Mouse (Mus musculus): ENCODE data around the gene Btbd7.
A peak's percentile ranks its signal among the peaks of the same experiment; 100 is the strongest.

DNA sequence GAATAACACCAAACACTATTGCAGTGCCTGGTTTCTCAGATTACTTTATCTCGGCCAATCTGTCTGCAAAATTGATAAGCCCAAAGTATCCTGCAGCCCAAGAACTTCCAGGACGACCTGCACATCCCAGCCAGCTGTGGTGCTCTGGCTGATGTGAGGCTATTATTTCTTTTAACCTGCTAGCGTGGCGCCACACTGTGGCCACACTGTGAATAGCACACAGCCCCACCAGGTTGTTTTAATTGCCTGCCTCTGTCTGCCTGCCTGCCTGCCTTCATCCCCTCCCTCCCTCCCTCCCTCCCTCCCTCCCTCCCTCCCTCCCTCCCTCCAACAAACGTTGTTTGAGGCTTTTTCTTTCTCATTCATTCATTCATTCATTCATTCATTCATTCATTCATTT lies 144.9 kb downstream of the Btbd7 start:
- TF ChIP-seq POLR2A (IDR thresholded peaks at IDR 0.05; ENCODE audit: low read depth, low read length) (no peak), CTCF (conservative IDR thresholded peaks at IDR 0.05; ENCODE audit: insufficient read depth, insufficient read length, low read depth, low read length) (peak; percentile 78)
